Mouse (Mus musculus) gastrocnemius, postnatal 14 days (tissue): ENCODE results near the gene Cacnb3. TPM values are rescaled to one million over a fixed set of nuclear protein-coding genes. Genes with fewer than 3 reads are reported as not detected.

Source experiments
- DNase-seq: peaks from one replicate; pipeline ENCODE4 v3.0.0; 2021; ENCODE audit warnings: mixed read lengths
- intact Hi-C: fragments of 180-260 bp; cut with DNase I; formaldehyde crosslinking; loops from one replicate; pipeline ENCODE4 v1.15.1; 2025; ENCODE audit warnings: low total_unique reads
- total RNA-seq, 2 experiments: library from RNA; stranded (reverse); gene quantifications; 2 replicates each; pipeline ENCODE4 v1.2.3; 2021

Gene Cacnb3
- total RNA-seq, 2 experiments from 2014 or later: 6.6 to 9.5 TPM

GRCm38 (mm10) chr15:98608058-98608783 is 22.4 kb upstream of the Cacnb3 start:
- intact Hi-C loops: no loop called here
- DNase-seq: no peak

GRCm38 (mm10) chr15:98608784-98609250 is 21.8 kb upstream of the Cacnb3 start:
- DNase-seq: no peak
- intact Hi-C loops: no loop called here

- peak; percentile 86 for DNase-seq
- intact Hi-C loops: loop anchor here (5.0 kb wide), 1 partner anchor 1363 kb away; the partner anchor contains the start of gene Larp4
Observed at GRCm38 (mm10) chr15:98609331-98610130, 21.1 kb upstream of the Cacnb3 start, which contains the start of gene Adcy6. Gene Adcy6, minus strand, starts transcription at chr15:98610076.

- intact Hi-C loops: loop anchor here (5.0 kb wide), 1 partner anchor 1362 kb away; the partner anchor contains the start of gene Larp4
Observed at GRCm38 (mm10) chr15:98610131-98610633, 20.5 kb upstream of the Cacnb3 start.

GRCm38 (mm10) chr15:98612229-98612628 is 18.4 kb upstream of the Cacnb3 start:
- DNase-seq: no peak
- intact Hi-C loops: loop anchor here (5.0 kb wide), 1 partner anchor 1360 kb away; the partner anchor contains the start of gene Larp4

More at GRCm38 (mm10) chr15:98610131-98610633, 20.5 kb upstream of the Cacnb3 start:
- no peak for DNase-seq

- intact Hi-C loops: loop anchor here (5.0 kb wide), 1 partner anchor 1358 kb away; the partner anchor contains the start of gene Larp4
- no peak for DNase-seq
Observed at GRCm38 (mm10) chr15:98614551-98614950, 16.1 kb upstream of the Cacnb3 start.

GRCm38 (mm10) chr15:98614971-98615370 is 15.7 kb upstream of the Cacnb3 start:
- intact Hi-C loops: loop anchor here (5.0 kb wide), 1 partner anchor 1357 kb away; the partner anchor contains the start of gene Larp4
- no peak for DNase-seq

- no peak for DNase-seq
- intact Hi-C loops: loop anchor here (2.0 kb wide), 2 partner anchors 35 to 105 kb away; no protein-coding TSS in a partner anchor
Observed at GRCm38 (mm10) chr15:98615751-98616150, 14.9 kb upstream of the Cacnb3 start.

GRCm38 (mm10) chr15:98616362-98617175 is 14.1 kb upstream of the Cacnb3 start:
- intact Hi-C loops: loop anchor here (2.0 kb wide), 2 partner anchors 36 to 106 kb away; no protein-coding TSS in a partner anchor
- DNase-seq: no peak

- DNase-seq: peak; percentile 65
- intact Hi-C loops: loop anchor here (2.0 kb wide), 2 partner anchors 36 to 106 kb away; no protein-coding TSS in a partner anchor
Observed at GRCm38 (mm10) chr15:98617176-98617537, 13.5 kb upstream of the Cacnb3 start.

GRCm38 (mm10) chr15:98622199-98622598 is 8.4 kb upstream of the Cacnb3 start:
- DNase-seq: no peak
- intact Hi-C loops: no loop called here

GRCm38 (mm10) chr15:98622721-98623120 is 7.9 kb upstream of the Cacnb3 start:
- no peak for DNase-seq
- intact Hi-C loops: no loop called here

GRCm38 (mm10) chr15:98623361-98623821 is 7.2 kb upstream of the Cacnb3 start:
- no peak for DNase-seq
- intact Hi-C loops: no loop called here

- intact Hi-C loops: no loop called here
- no peak for DNase-seq
Observed at GRCm38 (mm10) chr15:98626078-98626477, 4.6 kb upstream of the Cacnb3 start.

- intact Hi-C loops: no loop called here
- DNase-seq: no peak
Observed at GRCm38 (mm10) chr15:98626487-98627212, 4.0 kb upstream of the Cacnb3 start.

GRCm38 (mm10) chr15:98628589-98629254 is 1.9 kb upstream of the Cacnb3 start:
- intact Hi-C loops: loop anchor here (2.0 kb wide), 1 partner anchor 28 kb away; no protein-coding TSS in a partner anchor
- DNase-seq: peak; percentile 67

GRCm38 (mm10) chr15:98629464-98629863 is 1.2 kb upstream of the Cacnb3 start:
- no peak for DNase-seq
- intact Hi-C loops: loop anchor here (2.0 kb wide), 1 partner anchor 29 kb away; no protein-coding TSS in a partner anchor
